Mouse (Mus musculus) forebrain, embryonic 15.5 days (tissue): ENCODE data around the gene Ncapg. TPM values are rescaled to one million over a fixed set of nuclear protein-coding genes. Genes with fewer than 3 reads are reported as not detected.

ENCODE experiments used
- ATAC-seq: fragments of 200-750 bp; cut with Nextera tagmentation; replicated peaks from 2 replicates; pipeline ENCODE4 v1.8.0; 2017; ENCODE audit warnings: mild to moderate bottlenecking, moderate TSS enrichment, moderate library complexity
- H3K27ac ChIP-seq: fragments of 300-500 bp; sonication (generic); replicated peaks from 2 replicates; pipeline ENCODE4 v1.5.1; 2015; ENCODE audit warnings: mild to moderate bottlenecking, inconsistent platforms
- H3K27me3 ChIP-seq: fragments of 300-500 bp; sonication (generic); 2 replicates; pipeline ENCODE4 v1.6.1; 2015; ENCODE audit warnings: inconsistent platforms
- H3K36me3 ChIP-seq: fragments of 300-500 bp; sonication (generic); 2 replicates; pipeline ENCODE4 v1.6.1; 2015; ENCODE audit warnings: mild to moderate bottlenecking, inconsistent platforms
- H3K4me1 ChIP-seq: fragments of 300-500 bp; sonication (generic); 2 replicates; pipeline ENCODE4 v1.6.1; 2015; ENCODE audit warnings: inconsistent platforms
- H3K4me2 ChIP-seq: fragments of 300-500 bp; sonication (generic); replicated peaks from 2 replicates; pipeline ENCODE4 v1.6.1; 2015; ENCODE audit warnings: mild to moderate bottlenecking, inconsistent platforms
- H3K4me3 ChIP-seq: fragments of 300-500 bp; sonication (generic); 2 replicates; pipeline ENCODE4 v1.5.1; 2015; ENCODE audit warnings: mild to moderate bottlenecking, inconsistent platforms
- H3K9ac ChIP-seq: fragments of 300-500 bp; sonication (generic); replicated peaks from 2 replicates; pipeline ENCODE4 v1.6.1; 2015; ENCODE audit warnings: mild to moderate bottlenecking, inconsistent platforms
- H3K9me3 ChIP-seq: fragments of 300-500 bp; sonication (generic); 2 replicates; pipeline ENCODE4 v1.6.1; 2016; ENCODE audit warnings: inconsistent platforms
- WGBS: fragments of 180-500 bp; shearing (Covaris S2); methylation state at CpG from one replicate; pipeline ENCODE4 v1.1.7; 2015; ENCODE audit warnings: mixed read lengths; 5-methylcytosine and 5-hydroxymethylcytosine counted together
- polyA plus RNA-seq: library from polyadenylated mRNA; unstranded; fragments of >200 nt; fragmentation: Nextera tagmentation; extraction: Ambion mirVana; gene quantifications from 2 replicates; pipeline ENCODE4 v1.2.1, GENCODE M21; 2015

Gene Ncapg
- polyA plus RNA-seq, 1 experiment from 2014 or later, result 25.7 TPM

GRCm38 (mm10) chr5:45669234-45669597, 503 bp upstream of the Ncapg start:
- Histone ChIP-seq H3K4me3 (peak overlapping the region; percentile 63), H3K27me3 (no peaks in the 10 kb centered on the region), H3K9me3 (no peaks in the 10 kb centered on the region), H3K9ac (peak overlapping the region; percentile 62), H3K4me2 (peak overlapping the region; percentile 77), H3K4me1 (peaks cover 16% of the 10 kb centered on the region), H3K27ac (peak overlapping the region; percentile 77), H3K36me3 (no peaks in the 10 kb centered on the region)
- peak; percentile 75 for ATAC-seq
- under 1% methylated on average over 27 of the region's 27 CpGs for WGBS

GRCm38 (mm10) chr5:45670280-45670670, 556 bp downstream of the Ncapg start:
- H3K9ac ChIP-seq, result peak overlapping the region; percentile 65
- no peaks in the 10 kb centered on the region; the same call in 1 of the 2 replicates for H3K36me3 ChIP-seq
- H3K27me3 ChIP-seq, result no peaks in the 10 kb centered on the region
- no peaks in the 10 kb centered on the region for H3K9me3 ChIP-seq
- ATAC-seq, result no peak
- peaks cover 16% of the 10 kb centered on the region for H3K4me1 ChIP-seq
- H3K4me3 ChIP-seq, result peak overlapping the region; percentile 63
- peak overlapping the region; percentile 83 for H3K4me2 ChIP-seq
- WGBS, result under 1% methylated on average over 13 of the region's 13 CpGs
- H3K27ac ChIP-seq, result peak overlapping the region; percentile 73

GRCm38 (mm10) chr5:45670894-45671494, 1.3 kb downstream of the Ncapg start:
- Histone ChIP-seq H3K27ac (no peak overlapping the region), H3K36me3 (no peaks in the 10 kb centered on the region; the same call in 1 of the 2 replicates), H3K9ac (no peak overlapping the region), H3K4me1 (peaks cover 16% of the 10 kb centered on the region), H3K4me2 (peak overlapping the region; percentile 83), H3K9me3 (no peaks in the 10 kb centered on the region), H3K27me3 (no peaks in the 10 kb centered on the region), H3K4me3 (peak overlapping the region; percentile 63)
- 50% methylated on average over 5 of the region's 5 CpGs for WGBS
- no peak for ATAC-seq

- Histone ChIP-seq H3K4me2 (no peak overlapping the region), H3K9ac (no peak overlapping the region), H3K27ac (no peak overlapping the region), H3K27me3 (no peaks in the 10 kb centered on the region), H3K9me3 (no peaks in the 10 kb centered on the region), H3K36me3 (no peaks in the 10 kb centered on the region; the same call in 1 of the 2 replicates), H3K4me3 (no peak overlapping the region), H3K4me1 (peaks cover 10% of the 10 kb centered on the region)
- 93% methylated on average over 1 of the region's 1 CpGs for WGBS
- ATAC-seq, result no peak
Observed at GRCm38 (mm10) chr5:45675032-45675431, 5.3 kb downstream of the Ncapg start.

- Histone ChIP-seq H3K27me3 (no peaks in the 10 kb centered on the region), H3K4me1 (no peaks in the 10 kb centered on the region)
Observed at GRCm38 (mm10) chr5:45677639-45678038, 7.9 kb downstream of the Ncapg start.

GRCm38 (mm10) chr5:45679955-45680354, 10.2 kb downstream of the Ncapg start:
- Histone ChIP-seq H3K4me2 (no peak overlapping the region), H3K9ac (no peak overlapping the region), H3K27me3 (no peaks in the 10 kb centered on the region), H3K4me3 (no peak overlapping the region), H3K9me3 (no peaks in the 10 kb centered on the region), H3K36me3 (no peaks in the 10 kb centered on the region; the same call in 1 of the 2 replicates), H3K27ac (no peak overlapping the region), H3K4me1 (no peaks in the 10 kb centered on the region)
- ATAC-seq, result no peak

More at GRCm38 (mm10) chr5:45677639-45678038, 7.9 kb downstream of the Ncapg start:
- no peak overlapping the region for H3K9ac ChIP-seq
- no peak overlapping the region for H3K27ac ChIP-seq
- no peaks in the 10 kb centered on the region; the same call in 1 of the 2 replicates for H3K36me3 ChIP-seq
- H3K4me3 ChIP-seq, result no peak overlapping the region
- H3K9me3 ChIP-seq, result no peaks in the 10 kb centered on the region
- no peak for ATAC-seq
- no peak overlapping the region for H3K4me2 ChIP-seq
- 88% methylated on average over 4 of the region's 4 CpGs for WGBS

- Histone ChIP-seq H3K9ac (no peak overlapping the region), H3K9me3 (no peaks in the 10 kb centered on the region), H3K4me1 (no peaks in the 10 kb centered on the region), H3K27ac (no peak overlapping the region), H3K4me2 (no peak overlapping the region), H3K27me3 (no peaks in the 10 kb centered on the region), H3K36me3 (no peaks in the 10 kb centered on the region; the same call in 1 of the 2 replicates), H3K4me3 (no peak overlapping the region)
- WGBS, result 90% methylated on average over 1 of the region's 1 CpGs
- ATAC-seq, result no peak
Observed at GRCm38 (mm10) chr5:45683388-45683787, 13.7 kb downstream of the Ncapg start.

GRCm38 (mm10) chr5:45685243-45685642, 15.5 kb downstream of the Ncapg start:
- no peak overlapping the region for H3K27ac ChIP-seq
- H3K4me2 ChIP-seq, result no peak overlapping the region
- H3K9ac ChIP-seq, result no peak overlapping the region
- WGBS, result 98% methylated on average over 2 of the region's 2 CpGs
- no peaks in the 10 kb centered on the region for H3K9me3 ChIP-seq
- H3K36me3 ChIP-seq, result no peaks in the 10 kb centered on the region; the same call in 1 of the 2 replicates
- no peaks in the 10 kb centered on the region for H3K27me3 ChIP-seq
- no peak overlapping the region for H3K4me3 ChIP-seq
- ATAC-seq, result no peak
- no peaks in the 10 kb centered on the region for H3K4me1 ChIP-seq

- Histone ChIP-seq H3K27me3 (no peaks in the 10 kb centered on the region), H3K9ac (no peak overlapping the region), H3K4me1 (no peaks in the 10 kb centered on the region), H3K4me2 (no peak overlapping the region), H3K27ac (no peak overlapping the region), H3K4me3 (no peak overlapping the region), H3K36me3 (no peaks in the 10 kb centered on the region; the same call in 1 of the 2 replicates), H3K9me3 (no peaks in the 10 kb centered on the region)
- 98% methylated on average over 3 of the region's 3 CpGs for WGBS
- ATAC-seq, result no peak
Observed at GRCm38 (mm10) chr5:45686223-45686622, 16.5 kb downstream of the Ncapg start.

GRCm38 (mm10) chr5:45689152-45689551, 19.4 kb downstream of the Ncapg start:
- H3K4me1 ChIP-seq, result no peaks in the 10 kb centered on the region
- no peak overlapping the region for H3K4me2 ChIP-seq
- no peak overlapping the region for H3K4me3 ChIP-seq
- H3K36me3 ChIP-seq, result no peaks in the 10 kb centered on the region
- 86% methylated on average over 4 of the region's 4 CpGs for WGBS
- H3K27ac ChIP-seq, result no peak overlapping the region
- no peak for ATAC-seq
- H3K27me3 ChIP-seq, result no peaks in the 10 kb centered on the region
- H3K9ac ChIP-seq, result no peak overlapping the region
- no peaks in the 10 kb centered on the region for H3K9me3 ChIP-seq

- Histone ChIP-seq H3K36me3 (no peaks in the 10 kb centered on the region), H3K27ac (no peak overlapping the region), H3K9me3 (no peaks in the 10 kb centered on the region), H3K4me3 (no peak overlapping the region), H3K27me3 (no peaks in the 10 kb centered on the region), H3K4me1 (no peaks in the 10 kb centered on the region), H3K9ac (no peak overlapping the region), H3K4me2 (no peak overlapping the region)
- 82% methylated on average over 2 of the region's 2 CpGs for WGBS
- ATAC-seq, result no peak
Observed at GRCm38 (mm10) chr5:45690802-45691201, 21.1 kb downstream of the Ncapg start.

- no peaks in the 10 kb centered on the region for H3K4me1 ChIP-seq
- H3K9ac ChIP-seq, result no peak overlapping the region
- H3K27me3 ChIP-seq, result no peaks in the 10 kb centered on the region
- ATAC-seq, result no peak
- H3K27ac ChIP-seq, result no peak overlapping the region
- H3K36me3 ChIP-seq, result no peaks in the 10 kb centered on the region
- no peak overlapping the region for H3K4me3 ChIP-seq
- WGBS, result 90% methylated on average over 6 of the region's 6 CpGs
- H3K4me2 ChIP-seq, result no peak overlapping the region
- no peaks in the 10 kb centered on the region for H3K9me3 ChIP-seq
Observed at GRCm38 (mm10) chr5:45691678-45692077, 22.0 kb downstream of the Ncapg start.

- H3K36me3 ChIP-seq, result no peaks in the 10 kb centered on the region
- H3K4me1 ChIP-seq, result no peaks in the 10 kb centered on the region
- H3K27me3 ChIP-seq, result no peaks in the 10 kb centered on the region
- H3K9ac ChIP-seq, result no peak overlapping the region
- no peak for ATAC-seq
- no peak overlapping the region for H3K27ac ChIP-seq
- no peaks in the 10 kb centered on the region for H3K9me3 ChIP-seq
- 94% methylated on average over 2 of the region's 2 CpGs for WGBS
- H3K4me2 ChIP-seq, result no peak overlapping the region
- H3K4me3 ChIP-seq, result no peak overlapping the region
Observed at GRCm38 (mm10) chr5:45706811-45707210, 37.1 kb downstream of the Ncapg start.
